Mouse (Mus musculus) CH12.LX (cell line): ENCODE measurements at regions not wholly inside any gene's neighbourhood (a gene's known extent, or its start where the extent isn't known, plus 50 kb on each side); places are given as distances from the start of the nearest gene placed in this dataset.

Experiments
- DNase-seq: peaks from one replicate; pipeline ENCODE4 v3.0.0-alpha.2; 2013; ENCODE audit errors: extremely low read depth
- H3K27ac ChIP-seq: 2 replicates; pipeline ENCODE4 v1.5.1; 2012; ENCODE audit warnings: low read depth, mild to moderate bottlenecking, control low read depth, moderate library complexity; ENCODE audit not compliant: insufficient read depth
- H3K27me3 ChIP-seq: replicated peaks from 2 replicates; pipeline ENCODE3; 2012; ENCODE audit warnings: inconsistent platforms
- H3K36me3 ChIP-seq, 2 experiments: replicated peaks in 1 of 2; 2 replicates each; pipeline versions ENCODE3 to v1.6.1; 2012; ENCODE audit warnings: inconsistent platforms in 1 of 2, low read length in 1 of 2, mild to moderate bottlenecking in 1 of 2, mixed read lengths in 1 of 2, moderate library complexity in 1 of 2; ENCODE audit not compliant: control insufficient read depth in 1 of 2, insufficient read depth in 1 of 2
- H3K4me1 ChIP-seq, 2 experiments: 2 replicates each; pipeline ENCODE4 v1.6.1; 2012; ENCODE audit warnings: inconsistent platforms in 1 of 2, moderate library complexity in 1 of 2; ENCODE audit not compliant: insufficient read depth in 2 of 2, control insufficient read depth in 1 of 2
- H3K4me2 ChIP-seq: 2 replicates; pipeline ENCODE4 v1.6.1; 2012; ENCODE audit warnings: low read depth, mild to moderate bottlenecking, control low read depth; ENCODE audit not compliant: poor library complexity, insufficient read depth, severe bottlenecking
- H3K4me3 ChIP-seq, 3 experiments: fragments of 150-350 bp in 1 of 3; sonication (generic) in 1 of 3; replicated peaks in 1 of 3; 2 replicates each; pipeline versions ENCODE3 to v1.5.1; 2011 to 2012; ENCODE audit warnings: low read depth in 2 of 3, low read length in 2 of 3, mild to moderate bottlenecking in 2 of 3, moderate library complexity in 2 of 3, control low read depth in 1 of 3, improper control_type of control experiment in 1 of 3, inconsistent platforms in 1 of 3, mixed read lengths in 1 of 3; ENCODE audit not compliant: poor library complexity in 1 of 3
- H3K79me2 ChIP-seq: replicated peaks from 2 replicates; pipeline ENCODE4 v1.6.1; 2012; ENCODE audit warnings: mild to moderate bottlenecking, moderate library complexity; ENCODE audit not compliant: control insufficient read depth, poor library complexity, insufficient read depth, severe bottlenecking; ENCODE audit errors: extremely low read depth
- H3K9ac ChIP-seq: 2 replicates; pipeline ENCODE4 v1.6.1; 2012; ENCODE audit warnings: low read depth, mild to moderate bottlenecking, control low read depth, moderate library complexity; ENCODE audit not compliant: insufficient read depth
- H3K9me3 ChIP-seq: replicated peaks from 2 replicates; pipeline ENCODE3; 2012; ENCODE audit warnings: low read length, inconsistent platforms, mixed read lengths
- BHLHE40 ChIP-seq: IDR thresholded peaks from 2 replicates; pipeline ENCODE4 v1.6.1; 2011; ENCODE audit warnings: mild to moderate bottlenecking, low read depth, low read length, improper control_type of control experiment
- CHD2 ChIP-seq: IDR thresholded peaks from 2 replicates; pipeline ENCODE4 v1.6.1; 2011; ENCODE audit warnings: low read length, improper control_type of control experiment
- CTCF ChIP-seq, 2 experiments: IDR thresholded peaks in 1 of 2; conservative IDR thresholded peaks in 1 of 2; 2 replicates each; pipeline ENCODE4 v1.5.1; 2011 to 2012; ENCODE audit warnings: low read depth in 2 of 2, low read length in 2 of 2, improper control_type of control experiment in 1 of 2, inconsistent platforms in 1 of 2, mild to moderate bottlenecking in 1 of 2, moderate library complexity in 1 of 2
- E2F4 ChIP-seq: IDR thresholded peaks from 2 replicates; pipeline ENCODE4 v1.6.1; 2011; ENCODE audit warnings: low read depth, low read length, improper control_type of control experiment; ENCODE audit not compliant: insufficient replicate concordance
- ELF1 ChIP-seq: IDR thresholded peaks from 2 replicates; pipeline ENCODE4 v1.6.1; 2014; ENCODE audit warnings: low read depth, mild to moderate bottlenecking, inconsistent platforms, low read length, improper control_type of control experiment
- ETS1 ChIP-seq: conservative IDR thresholded peaks from 2 replicates; pipeline ENCODE4 v1.6.1; 2012; ENCODE audit warnings: low read depth, mild to moderate bottlenecking, inconsistent platforms, low read length, improper control_type of control experiment, moderate library complexity
- IRF4 ChIP-seq: IDR thresholded peaks from 2 replicates; pipeline ENCODE4 v1.6.1; 2014; ENCODE audit warnings: low read depth, mild to moderate bottlenecking, inconsistent platforms, low read length, improper control_type of control experiment
- MAX ChIP-seq: IDR thresholded peaks from 2 replicates; pipeline ENCODE4 v1.6.1; 2011; ENCODE audit warnings: low read length, improper control_type of control experiment
- NELFE ChIP-seq: IDR thresholded peaks from 2 replicates; pipeline ENCODE4 v1.6.1; 2011; ENCODE audit warnings: low read depth, low read length, improper control_type of control experiment
- NRF1 ChIP-seq: IDR thresholded peaks from 2 replicates; pipeline ENCODE4 v1.6.1; 2014; ENCODE audit warnings: low read depth, mild to moderate bottlenecking, inconsistent platforms, low read length, improper control_type of control experiment, moderate library complexity
- POLR2A ChIP-seq: IDR thresholded peaks from 2 replicates; pipeline ENCODE4 v1.6.1; 2011; ENCODE audit warnings: low read depth, mild to moderate bottlenecking, improper control_type of control experiment, low read length
- RAD21 ChIP-seq: IDR thresholded peaks from 2 replicates; pipeline ENCODE4 v1.6.1; 2011; ENCODE audit warnings: low read depth, mild to moderate bottlenecking, low read length, improper control_type of control experiment, moderate library complexity
- RCOR1 ChIP-seq: conservative IDR thresholded peaks from 2 replicates; pipeline ENCODE4 v1.6.1; 2012; ENCODE audit warnings: low read depth, mild to moderate bottlenecking, inconsistent platforms, low read length, improper control_type of control experiment
- SMC3 ChIP-seq: IDR thresholded peaks from 2 replicates; pipeline ENCODE4 v1.6.1; 2011; ENCODE audit warnings: low read depth, low read length, improper control_type of control experiment
- USF1 ChIP-seq: IDR thresholded peaks from 2 replicates; pipeline ENCODE4 v1.6.1; 2014; ENCODE audit warnings: low read depth, mild to moderate bottlenecking, inconsistent platforms, low read length, improper control_type of control experiment
- ZKSCAN1 ChIP-seq: IDR thresholded peaks from 2 replicates; pipeline ENCODE4 v1.6.1; 2012; ENCODE audit warnings: low read depth, inconsistent platforms, low read length, improper control_type of control experiment, borderline replicate concordance
- dilution Hi-C: fragments of 300-500 bp; cut with MboI; formaldehyde crosslinking; loops from 2 replicates; pipeline ENCODE4 v1.14.3; 2020; ENCODE audit warnings: low sequenced_read_pairs; ENCODE audit not compliant: extremely low pct_unique_long_range_greater_than_20kb, extremely low pct_ligation_motif_present
- in situ Hi-C: fragments of 300-500 bp; cut with MboI; formaldehyde crosslinking; loops from 3 replicates; pipeline ENCODE4 v1.14.3; 2019; ENCODE audit warnings: low sequenced_read_pairs, low pct_ligation_motif_present, low pct_unique_long_range_greater_than_20kb, mixed read lengths

DNA sequence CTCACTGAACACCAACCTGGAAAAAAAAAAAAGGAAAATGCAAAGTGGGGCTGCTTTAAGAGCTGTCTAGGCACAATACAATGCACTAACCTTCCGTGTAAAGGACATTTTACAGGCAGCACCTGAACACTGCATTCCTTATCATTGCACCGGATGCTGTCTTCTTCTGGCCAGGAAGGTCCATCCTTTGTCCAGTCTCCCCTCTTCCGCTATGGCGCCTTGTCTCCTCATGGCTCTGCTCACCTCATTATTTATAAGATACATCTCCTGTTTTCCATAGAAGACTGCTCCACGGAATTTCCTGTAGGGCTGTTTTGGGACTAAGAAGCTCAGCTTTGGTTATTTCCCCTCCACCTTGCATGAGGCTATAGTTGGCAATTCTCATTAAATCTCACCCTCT lies 102.8 kb upstream of the Spata13 start:
- TF ChIP-seq NRF1 (no peak), RCOR1 (no peak), RAD21 (no peak), ETS1 (no peak), IRF4 (no peak), MAX (no peak), USF1 (no peak), ELF1 (no peak), BHLHE40 (no peak), POLR2A (no peak), NELFE (no peak)
- Histone ChIP-seq H3K4me3 (no peak overlapping the region), H3K9me3 (peaks cover 2% of the 10 kb centered on the region), H3K4me1 (peaks cover 0 to 16% of the 10 kb centered on the region in 2 experiments; a peak in 2 of 4 replicates), H3K36me3 (no peaks in the 10 kb centered on the region), H3K79me2 (no peaks in the 10 kb centered on the region), H3K4me2 (no peak overlapping the region), H3K9ac (no peak overlapping the region), H3K27ac (no peak overlapping the region), H3K27me3 (no peaks in the 10 kb centered on the region)
- dilution Hi-C loops (no loop called here), in situ Hi-C loops (loop anchor here (25.0 kb wide), 1 partner anchor 556 kb away; no protein-coding TSS in a partner anchor)
- no peak for DNase-seq

DNA sequence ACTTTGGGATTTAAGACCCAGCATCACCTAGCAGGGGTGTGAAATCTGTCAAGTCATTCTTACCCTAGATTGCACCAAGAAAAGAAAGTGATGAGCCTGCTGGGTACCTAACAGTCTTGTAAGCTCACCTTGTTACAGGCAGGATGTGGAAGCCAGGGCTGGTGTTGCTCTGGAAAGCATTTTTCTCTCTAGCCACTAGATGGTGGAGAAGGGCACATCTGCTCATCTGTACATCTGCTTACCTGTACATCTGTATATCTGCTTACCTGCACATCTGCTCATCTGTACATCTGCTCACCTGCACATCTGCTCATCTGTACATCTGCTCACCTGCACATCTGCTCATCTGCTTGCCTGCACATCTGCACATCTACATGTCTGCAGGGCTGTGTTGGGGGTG lies 102.0 kb upstream of the Spata13 start:
- Histone ChIP-seq H3K27me3 (no peaks in the 10 kb centered on the region), H3K4me1 (peaks cover 0 to 16% of the 10 kb centered on the region in 2 experiments; a peak in 2 of 4 replicates), H3K9ac (no peak overlapping the region), H3K36me3 (no peaks in the 10 kb centered on the region), H3K27ac (no peak overlapping the region), H3K9me3 (peaks cover 2% of the 10 kb centered on the region), H3K79me2 (no peaks in the 10 kb centered on the region), H3K4me3 (no peak overlapping the region), H3K4me2 (no peak overlapping the region)
- in situ Hi-C loops: loop anchor here (25.0 kb wide), 1 partner anchor 556 kb away; no protein-coding TSS in a partner anchor
- dilution Hi-C loops: no loop called here
- no peak for DNase-seq
- TF ChIP-seq ETS1: no peak
- TF ChIP-seq NELFE: no peak
- TF ChIP-seq USF1: no peak
- TF ChIP-seq SMC3: peak; percentile 46
- TF ChIP-seq CHD2: no peak
- peak; percentile 28 for TF ChIP-seq RAD21
- no peak for TF ChIP-seq POLR2A
- TF ChIP-seq E2F4: no peak
- peak in 1 of 2 experiments; percentile 50; a peak in 2 of 4 replicates for TF ChIP-seq CTCF (conservative IDR thresholded peaks at IDR 0.05 in 1 of 2, IDR thresholded peaks at IDR 0.05 in 1 of 2; ENCODE audit: low read depth in 2 of 2, low read length in 2 of 2)
- TF ChIP-seq ZKSCAN1: no peak
